Mouse (Mus musculus): ENCODE results near the gene Npr1. TPM values are rescaled to one million over a fixed set of nuclear protein-coding genes. Genes with fewer than 3 reads are reported as not detected.

Npr1 gene
- polyA plus RNA-seq, 1 experiment, result 16.1 TPM

DNA sequence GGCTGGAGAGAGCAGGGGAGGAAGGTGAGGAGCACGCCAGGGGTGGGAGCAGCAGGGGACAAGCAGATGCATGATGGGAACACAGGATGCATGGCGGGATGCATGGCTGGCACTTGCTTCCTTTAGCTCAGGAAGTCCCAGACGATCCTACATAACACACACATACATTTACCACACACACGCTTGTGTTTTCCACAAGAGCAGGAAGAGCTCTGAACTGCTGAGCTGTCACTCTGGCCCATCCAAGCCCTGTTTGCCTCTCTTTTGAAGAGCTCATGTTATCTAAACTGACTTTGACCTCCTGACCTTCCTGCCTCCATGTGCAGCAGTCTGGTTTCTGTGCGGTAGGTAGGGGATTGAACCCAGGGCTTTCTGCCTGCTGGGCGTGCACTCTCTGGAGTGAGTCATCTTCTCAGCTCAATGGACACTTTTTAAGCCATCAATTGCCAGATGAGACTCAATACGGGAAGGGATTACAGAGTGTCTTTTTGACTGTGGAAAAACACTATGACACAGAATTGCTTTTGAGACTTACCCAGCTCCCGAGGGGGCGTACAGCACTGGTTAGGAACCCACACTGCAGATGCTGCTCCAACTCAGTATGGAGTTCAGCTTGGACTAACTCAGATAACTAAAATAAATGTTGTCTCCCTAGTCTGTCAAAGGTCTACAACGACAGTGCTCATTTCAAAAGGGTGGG is 14.1 kb downstream of the Npr1 start:
- no peaks in the 10 kb centered on the region for H3K27me3 ChIP-seq (ENCODE audit: control insufficient read depth, insufficient read depth, low read length)
- no peaks in the 10 kb centered on the region for H3K36me3 ChIP-seq (ENCODE audit: control insufficient read depth, insufficient read depth, low read length)
- DNase-seq (ENCODE audit: low read depth in 1 of 2, low spot score in 2 of 2), result no peak
- 47% methylated on average over 10 of the region's 10 CpGs for WGBS
- no peak overlapping the region for H3K4me3 ChIP-seq (ENCODE audit: extremely low read depth, insufficient read depth, insufficient read length)
- no peaks in the 10 kb centered on the region for H3K4me1 ChIP-seq (ENCODE audit: control insufficient read depth, insufficient read depth, insufficient read length)
- TF ChIP-seq CTCF (IDR thresholded peaks at IDR 0.05; ENCODE audit: extremely low read depth, insufficient read depth, insufficient read length, insufficient replicate concordance), result no peak
- no peak for TF ChIP-seq POLR2A (IDR thresholded peaks at IDR 0.05; ENCODE audit: low read depth, low read length)
- H3K27ac ChIP-seq (ENCODE audit: insufficient read depth, low read length), result no peak overlapping the region

- Histone ChIP-seq H3K36me3 (ENCODE audit: control insufficient read depth, insufficient read depth, low read length) (no peaks in the 10 kb centered on the region), H3K27me3 (ENCODE audit: control insufficient read depth, insufficient read depth, low read length) (no peaks in the 10 kb centered on the region), H3K4me3 (ENCODE audit: extremely low read depth, insufficient read depth, insufficient read length) (no peak overlapping the region), H3K27ac (ENCODE audit: insufficient read depth, low read length) (no peak overlapping the region), H3K4me1 (ENCODE audit: control insufficient read depth, insufficient read depth, insufficient read length) (no peaks in the 10 kb centered on the region)
- no peak for TF ChIP-seq CTCF (IDR thresholded peaks at IDR 0.05; ENCODE audit: extremely low read depth, insufficient read depth, insufficient read length, insufficient replicate concordance)
- TF ChIP-seq POLR2A (IDR thresholded peaks at IDR 0.05; ENCODE audit: low read depth, low read length), result no peak
- 55% methylated on average over 12 of the region's 12 CpGs for WGBS
- DNase-seq (ENCODE audit: low read depth in 1 of 2, low spot score in 2 of 2), result no peak
Measured at GRCm38 (mm10) chr3:90450874-90451273, 14.8 kb downstream of the Npr1 start.

- no peak for DNase-seq (ENCODE audit: low read depth in 1 of 2, low spot score in 2 of 2)
- 85% methylated on average over 6 of the region's 6 CpGs for WGBS
- no peaks in the 10 kb centered on the region for H3K27me3 ChIP-seq (ENCODE audit: control insufficient read depth, insufficient read depth, low read length)
- no peak for TF ChIP-seq POLR2A (IDR thresholded peaks at IDR 0.05; ENCODE audit: low read depth, low read length)
- TF ChIP-seq CTCF (IDR thresholded peaks at IDR 0.05; ENCODE audit: extremely low read depth, insufficient read depth, insufficient read length, insufficient replicate concordance), result no peak
- H3K27ac ChIP-seq (ENCODE audit: insufficient read depth, low read length), result no peak overlapping the region
- no peak overlapping the region for H3K4me3 ChIP-seq (ENCODE audit: extremely low read depth, insufficient read depth, insufficient read length)
- H3K4me1 ChIP-seq (ENCODE audit: control insufficient read depth, insufficient read depth, insufficient read length), result no peaks in the 10 kb centered on the region
- H3K36me3 ChIP-seq (ENCODE audit: control insufficient read depth, insufficient read depth, low read length), result no peaks in the 10 kb centered on the region
Measured at GRCm38 (mm10) chr3:90448626-90449025, 17.0 kb downstream of the Npr1 start.

DNA sequence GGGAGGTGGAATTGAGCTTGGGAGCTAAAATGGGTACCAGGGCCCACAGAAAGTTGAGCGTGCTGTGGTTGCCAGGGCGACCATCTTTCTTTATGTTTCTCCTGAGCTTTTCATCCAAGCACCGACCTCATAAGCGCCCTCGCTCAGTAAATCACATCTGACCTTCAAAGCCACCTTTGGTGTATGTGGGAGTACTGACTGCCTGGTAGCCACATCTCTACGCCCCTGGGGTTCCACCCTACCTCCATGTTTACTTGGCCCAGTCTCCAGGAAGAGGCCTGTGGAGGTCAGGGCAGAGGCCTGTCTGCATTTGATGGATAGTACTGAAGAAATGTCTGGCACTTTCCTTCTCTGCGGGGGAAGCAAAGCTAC is 18.6 kb downstream of the Npr1 start:
- H3K36me3 ChIP-seq (ENCODE audit: control insufficient read depth, insufficient read depth, low read length), result no peaks in the 10 kb centered on the region
- H3K4me1 ChIP-seq (ENCODE audit: control insufficient read depth, insufficient read depth, insufficient read length), result no peaks in the 10 kb centered on the region
- DNase-seq (ENCODE audit: low read depth in 1 of 2, low spot score in 2 of 2), result no peak
- WGBS, result 78% methylated on average over 7 of the region's 7 CpGs
- H3K27me3 ChIP-seq (ENCODE audit: control insufficient read depth, insufficient read depth, low read length), result no peaks in the 10 kb centered on the region
- TF ChIP-seq CTCF (IDR thresholded peaks at IDR 0.05; ENCODE audit: extremely low read depth, insufficient read depth, insufficient read length, insufficient replicate concordance), result no peak
- no peak for TF ChIP-seq POLR2A (IDR thresholded peaks at IDR 0.05; ENCODE audit: low read depth, low read length)
- no peak overlapping the region for H3K4me3 ChIP-seq (ENCODE audit: extremely low read depth, insufficient read depth, insufficient read length)
- peak overlapping the region; percentile 1; the same call in 1 of the 2 replicates for H3K27ac ChIP-seq (ENCODE audit: insufficient read depth, low read length)

- no peaks in the 10 kb centered on the region for H3K4me1 ChIP-seq (ENCODE audit: control insufficient read depth, insufficient read depth, insufficient read length)
- peak overlapping the region; percentile 24; the same call in 1 of the 2 replicates for H3K4me3 ChIP-seq (ENCODE audit: extremely low read depth, insufficient read depth, insufficient read length)
- H3K27me3 ChIP-seq (ENCODE audit: control insufficient read depth, insufficient read depth, low read length), result no peaks in the 10 kb centered on the region
- WGBS, result 12% methylated on average over 17 of the region's 17 CpGs
- peak in 1 of 2 experiments; percentile 24 for DNase-seq (ENCODE audit: low read depth in 1 of 2, low spot score in 2 of 2)
- no peaks in the 10 kb centered on the region for H3K36me3 ChIP-seq (ENCODE audit: control insufficient read depth, insufficient read depth, low read length)
- peak overlapping the region; percentile 1; the same call in 1 of the 2 replicates for H3K27ac ChIP-seq (ENCODE audit: insufficient read depth, low read length)
- TF ChIP-seq CTCF (IDR thresholded peaks at IDR 0.05; ENCODE audit: extremely low read depth, insufficient read depth, insufficient read length, insufficient replicate concordance), result no peak
- no peak for TF ChIP-seq POLR2A (IDR thresholded peaks at IDR 0.05; ENCODE audit: low read depth, low read length)
Measured at GRCm38 (mm10) chr3:90446389-90447122, 19.1 kb downstream of the Npr1 start.

GRCm38 (mm10) chr3:90445417-90446200 is 20.1 kb downstream of the Npr1 start:
- Histone ChIP-seq H3K27me3 (ENCODE audit: control insufficient read depth, insufficient read depth, low read length) (no peaks in the 10 kb centered on the region), H3K4me3 (ENCODE audit: extremely low read depth, insufficient read depth, insufficient read length) (no peak overlapping the region), H3K36me3 (ENCODE audit: control insufficient read depth, insufficient read depth, low read length) (no peaks in the 10 kb centered on the region), H3K4me1 (ENCODE audit: control insufficient read depth, insufficient read depth, insufficient read length) (no peaks in the 10 kb centered on the region), H3K27ac (ENCODE audit: insufficient read depth, low read length) (no peak overlapping the region)
- no peak for TF ChIP-seq CTCF (IDR thresholded peaks at IDR 0.05; ENCODE audit: extremely low read depth, insufficient read depth, insufficient read length, insufficient replicate concordance)
- no peak for TF ChIP-seq POLR2A (IDR thresholded peaks at IDR 0.05; ENCODE audit: low read depth, low read length)
- DNase-seq (ENCODE audit: low read depth in 1 of 2, low spot score in 2 of 2), result no peak
- 76% methylated on average over 11 of the region's 11 CpGs for WGBS

Data from spleen, adult 2 months (tissue).